Mouse (Mus musculus): Measurements from ENCODE around the gene Rtn4ip1. TPM values are rescaled to one million over a fixed set of nuclear protein-coding genes. Genes with fewer than 3 reads are reported as not detected.

Gene Rtn4ip1
- 15.6 and 15.9 TPM in 2 replicates for polyA plus RNA-seq (2015; fragmentation: Nextera tagmentation; extraction: Ambion mirVana)

GRCm38 (mm10) chr10:43901578-43902194 is at the start of gene Rtn4ip1, which contains the start of gene Qrsl1:
TSS of gene Rtn4ip1 (plus strand) at chr10:43901807.
TSS of gene Qrsl1 (minus strand) at chr10:43901745.
- peak; percentile 98 for ATAC-seq

GRCm38 (mm10) chr10:43851898-43852297 is 49.7 kb upstream of the Rtn4ip1 start:
- 87% methylated on average over 5 of the region's 5 CpGs for WGBS

More at GRCm38 (mm10) chr10:43901578-43902194, at the start of gene Rtn4ip1, which contains the start of gene Qrsl1:
- Histone ChIP-seq H3K27me3 (no peaks in the 10 kb centered on the region), H3K4me3 (replicated peaks) (peak within 1 kb of the TSS; percentile 76), H3K4me2 (replicated peaks) (peak within 1 kb of the TSS; percentile 82), H3K9ac (replicated peaks) (peak within 1 kb of the TSS; percentile 76), H3K9me3 (no peaks in the 10 kb centered on the region), H3K27ac (peak within 1 kb of the TSS; percentile 67), H3K4me1 (replicated peaks) (peaks cover 15% of the 10 kb centered on the region), H3K36me3 (no peaks in the 10 kb centered on the region)
- WGBS = under 1% methylated on average over 40 of the region's 40 CpGs

GRCm38 (mm10) chr10:43855916-43856315 is 45.7 kb upstream of the Rtn4ip1 start:
- Histone ChIP-seq H3K4me2 (replicated peaks) (no peak overlapping the region), H3K36me3 (no peaks in the 10 kb centered on the region), H3K9ac (replicated peaks) (no peak overlapping the region), H3K9me3 (peaks cover 7% of the 10 kb centered on the region; the same call in 1 of the 2 replicates), H3K4me1 (replicated peaks) (no peaks in the 10 kb centered on the region), H3K27me3 (no peaks in the 10 kb centered on the region), H3K4me3 (replicated peaks) (no peak overlapping the region), H3K27ac (no peak overlapping the region)
- 97% methylated on average over 9 of the region's 9 CpGs for WGBS
- no peak for ATAC-seq

More at GRCm38 (mm10) chr10:43851898-43852297, 49.7 kb upstream of the Rtn4ip1 start:
- Histone ChIP-seq H3K4me1 (replicated peaks) (no peaks in the 10 kb centered on the region), H3K4me3 (replicated peaks) (no peak overlapping the region), H3K27ac (no peak overlapping the region), H3K9me3 (peaks cover 7% of the 10 kb centered on the region; the same call in 1 of the 2 replicates), H3K36me3 (no peaks in the 10 kb centered on the region), H3K27me3 (no peaks in the 10 kb centered on the region), H3K9ac (replicated peaks) (no peak overlapping the region), H3K4me2 (replicated peaks) (no peak overlapping the region)
- ATAC-seq = no peak

- WGBS = 86% methylated on average over 3 of the region's 3 CpGs
- Histone ChIP-seq H3K27ac (no peak overlapping the region), H3K27me3 (no peaks in the 10 kb centered on the region), H3K4me3 (replicated peaks) (no peak overlapping the region), H3K36me3 (no peaks in the 10 kb centered on the region), H3K4me1 (replicated peaks) (no peaks in the 10 kb centered on the region), H3K9ac (replicated peaks) (no peak overlapping the region), H3K9me3 (peaks cover 7% of the 10 kb centered on the region; the same call in 1 of the 2 replicates), H3K4me2 (replicated peaks) (no peak overlapping the region)
- no peak for ATAC-seq
Observed at GRCm38 (mm10) chr10:43856351-43856750, 45.3 kb upstream of the Rtn4ip1 start.

GRCm38 (mm10) chr10:43870752-43871151 is 30.9 kb upstream of the Rtn4ip1 start:
- H3K4me1 ChIP-seq (replicated peaks) = no peaks in the 10 kb centered on the region
- no peak overlapping the region for H3K27ac ChIP-seq
- H3K27me3 ChIP-seq = no peaks in the 10 kb centered on the region
- no peaks in the 10 kb centered on the region for H3K36me3 ChIP-seq
- no peak for ATAC-seq
- no peak overlapping the region for H3K9ac ChIP-seq (replicated peaks)
- WGBS = 63% methylated on average over 10 of the region's 10 CpGs
- no peak overlapping the region for H3K4me2 ChIP-seq (replicated peaks)
- no peaks in the 10 kb centered on the region for H3K9me3 ChIP-seq
- H3K4me3 ChIP-seq (replicated peaks) = no peak overlapping the region

GRCm38 (mm10) chr10:43871458-43871857 is 30.1 kb upstream of the Rtn4ip1 start:
- Histone ChIP-seq H3K27me3 (no peaks in the 10 kb centered on the region), H3K4me2 (replicated peaks) (no peak overlapping the region), H3K4me1 (replicated peaks) (no peaks in the 10 kb centered on the region), H3K4me3 (replicated peaks) (no peak overlapping the region), H3K9ac (replicated peaks) (no peak overlapping the region), H3K36me3 (peaks cover 4% of the 10 kb centered on the region), H3K27ac (no peak overlapping the region), H3K9me3 (no peaks in the 10 kb centered on the region)
- no peak for ATAC-seq
- 91% methylated on average over 1 of the region's 1 CpGs for WGBS

- no peak overlapping the region for H3K4me2 ChIP-seq (replicated peaks)
Observed at GRCm38 (mm10) chr10:43887676-43888075, 13.9 kb upstream of the Rtn4ip1 start.

GRCm38 (mm10) chr10:43888976-43889375 is 12.6 kb upstream of the Rtn4ip1 start:
- H3K4me1 ChIP-seq (replicated peaks) = 0 out of 2 replicates have a peak, but pooled peaks cover 2% of the 10 kb centered on the region
- H3K27me3 ChIP-seq = no peaks in the 10 kb centered on the region
- peaks cover 48% of the 10 kb centered on the region for H3K36me3 ChIP-seq
- no peaks in the 10 kb centered on the region for H3K9me3 ChIP-seq
- WGBS = 92% methylated on average over 16 of the region's 16 CpGs
- H3K27ac ChIP-seq = no peak overlapping the region
- H3K4me3 ChIP-seq (replicated peaks) = no peak overlapping the region
- H3K4me2 ChIP-seq (replicated peaks) = no peak overlapping the region
- no peak for ATAC-seq
- H3K9ac ChIP-seq (replicated peaks) = no peak overlapping the region

More at GRCm38 (mm10) chr10:43887676-43888075, 13.9 kb upstream of the Rtn4ip1 start:
- Histone ChIP-seq H3K4me3 (replicated peaks) (no peak overlapping the region), H3K4me1 (replicated peaks) (0 out of 2 replicates have a peak, but pooled peaks cover 2% of the 10 kb centered on the region), H3K27me3 (no peaks in the 10 kb centered on the region), H3K9me3 (no peaks in the 10 kb centered on the region), H3K36me3 (peaks cover 35% of the 10 kb centered on the region), H3K27ac (0 out of 2 replicates have a peak overlapping the region, but pooled peaks have one; percentile 68), H3K9ac (replicated peaks) (no peak overlapping the region)
- ATAC-seq = peak; percentile 73
- WGBS = 59% methylated on average over 9 of the region's 9 CpGs

GRCm38 (mm10) chr10:43892971-43893370 is 8.6 kb upstream of the Rtn4ip1 start:
- peaks cover 45% of the 10 kb centered on the region for H3K36me3 ChIP-seq
- no peak overlapping the region for H3K27ac ChIP-seq
- no peaks in the 10 kb centered on the region for H3K27me3 ChIP-seq
- H3K9me3 ChIP-seq = no peaks in the 10 kb centered on the region
- no peaks in the 10 kb centered on the region for H3K4me1 ChIP-seq (replicated peaks)
- no peak for ATAC-seq
- WGBS = 97% methylated on average over 4 of the region's 4 CpGs
- H3K4me2 ChIP-seq (replicated peaks) = no peak overlapping the region
- H3K9ac ChIP-seq (replicated peaks) = no peak overlapping the region
- H3K4me3 ChIP-seq (replicated peaks) = no peak overlapping the region

GRCm38 (mm10) chr10:43896065-43896464 is 5.5 kb upstream of the Rtn4ip1 start:
- H3K36me3 ChIP-seq = peaks cover 34% of the 10 kb centered on the region
- 95% methylated on average over 8 of the region's 8 CpGs for WGBS
- no peak for ATAC-seq
- no peaks in the 10 kb centered on the region for H3K27me3 ChIP-seq
- H3K9ac ChIP-seq (replicated peaks) = no peak overlapping the region
- no peak overlapping the region for H3K4me3 ChIP-seq (replicated peaks)
- no peak overlapping the region for H3K27ac ChIP-seq
- peaks cover 3% of the 10 kb centered on the region; the same call in 1 of the 2 replicates for H3K4me1 ChIP-seq (replicated peaks)
- H3K4me2 ChIP-seq (replicated peaks) = no peak overlapping the region
- no peaks in the 10 kb centered on the region for H3K9me3 ChIP-seq

GRCm38 (mm10) chr10:43898276-43898675 is 3.3 kb upstream of the Rtn4ip1 start:
- WGBS = 94% methylated on average over 7 of the region's 7 CpGs
- H3K36me3 ChIP-seq = peaks cover 18% of the 10 kb centered on the region

GRCm38 (mm10) chr10:43900883-43901570 is 580 bp upstream of the Rtn4ip1 start:
- Histone ChIP-seq H3K9ac (replicated peaks) (peak overlapping the region; percentile 76), H3K36me3 (no peaks in the 10 kb centered on the region; the same call in 1 of the 2 replicates), H3K27ac (no peak overlapping the region), H3K27me3 (no peaks in the 10 kb centered on the region), H3K9me3 (no peaks in the 10 kb centered on the region), H3K4me2 (replicated peaks) (peak overlapping the region; percentile 82), H3K4me3 (replicated peaks) (peak overlapping the region; percentile 76), H3K4me1 (replicated peaks) (peaks cover 15% of the 10 kb centered on the region)
- 9% methylated on average over 30 of the region's 30 CpGs for WGBS
- peak; percentile 74 for ATAC-seq

More at GRCm38 (mm10) chr10:43898276-43898675, 3.3 kb upstream of the Rtn4ip1 start:
- ATAC-seq = no peak
- H3K4me1 ChIP-seq (replicated peaks) = peaks cover 15% of the 10 kb centered on the region
- H3K27ac ChIP-seq = no peak overlapping the region
- no peaks in the 10 kb centered on the region for H3K27me3 ChIP-seq
- H3K4me3 ChIP-seq (replicated peaks) = no peak overlapping the region
- H3K9ac ChIP-seq (replicated peaks) = no peak overlapping the region
- no peak overlapping the region for H3K4me2 ChIP-seq (replicated peaks)
- H3K9me3 ChIP-seq = no peaks in the 10 kb centered on the region

All from midbrain, embryonic 13.5 days (tissue).